Mouse (Mus musculus) liver, embryonic 14.5 days (tissue): Measurements from ENCODE around the gene Capn2. TPM values are rescaled to one million over a fixed set of nuclear protein-coding genes. Genes with fewer than 3 reads are reported as not detected.
A peak's percentile ranks its signal among the peaks of the same experiment; 100 is the strongest.

Experiments used
- ATAC-seq: fragments of 200-750 bp; cut with Nextera tagmentation; 2 replicates; pipeline ENCODE4 v1.8.0; 2017; ENCODE audit warnings: moderate number of reproducible peaks, mild to moderate bottlenecking, moderate library complexity; ENCODE audit not compliant: insufficient read depth
- DNase-seq, 3 experiments: peaks; one replicate each; pipeline ENCODE4 v3.0.0-alpha.2; 2012 to 2013; ENCODE audit warnings: low read depth in 3 of 3, low spot score in 3 of 3
- H3K27ac ChIP-seq: fragments of 300-500 bp; sonication (generic); 2 replicates; pipeline ENCODE4 v1.5.1; 2014; ENCODE audit warnings: moderate library complexity, mild to moderate bottlenecking, control low read depth, inconsistent platforms
- H3K27me3 ChIP-seq: fragments of 300-500 bp; sonication (generic); 2 replicates; pipeline ENCODE4 v1.6.1; 2014; ENCODE audit warnings: mild to moderate bottlenecking, low read length, moderate library complexity; ENCODE audit not compliant: control insufficient read depth, insufficient read depth
- H3K36me3 ChIP-seq: fragments of 300-500 bp; sonication (generic); replicated peaks from 2 replicates; pipeline ENCODE4 v1.6.1; 2014; ENCODE audit warnings: low read depth; ENCODE audit not compliant: control insufficient read depth, insufficient read depth
- H3K4me1 ChIP-seq, 2 experiments: fragments of 200-500 bp in 1 of 2; fragments of 300-500 bp in 1 of 2; sonication (generic) in 1 of 2; replicated peaks; 2 replicates each; pipeline ENCODE4 v1.6.1; 2012 to 2014; ENCODE audit warnings: antibody characterized with exemption in 1 of 2, inconsistent platforms in 1 of 2, low read length in 1 of 2; ENCODE audit not compliant: control insufficient read depth in 2 of 2, insufficient read depth in 2 of 2
- H3K4me2 ChIP-seq: fragments of 300-500 bp; sonication (generic); 2 replicates; pipeline ENCODE4 v1.6.1; 2014; ENCODE audit warnings: low read depth, mild to moderate bottlenecking, control low read depth, moderate library complexity
- H3K4me3 ChIP-seq, 2 experiments: fragments of 200-500 bp in 1 of 2; fragments of 300-500 bp in 1 of 2; sonication (generic) in 1 of 2; 2 replicates each; pipeline ENCODE4 v1.5.1; 2012 to 2014; ENCODE audit warnings: low read depth in 2 of 2, low read length in 2 of 2, mild to moderate bottlenecking in 2 of 2, control low read depth in 1 of 2, inconsistent platforms in 1 of 2, moderate library complexity in 1 of 2; ENCODE audit not compliant: insufficient read depth in 1 of 2
- H3K9ac ChIP-seq: fragments of 300-500 bp; sonication (generic); replicated peaks from 2 replicates; pipeline ENCODE4 v1.6.1; 2014; ENCODE audit warnings: mild to moderate bottlenecking, control low read depth, moderate library complexity
- H3K9me3 ChIP-seq: fragments of 300-500 bp; sonication (generic); 2 replicates; pipeline ENCODE4 v1.6.1; 2016; ENCODE audit warnings: low read length, mixed read lengths; ENCODE audit not compliant: control insufficient read depth
- CTCF ChIP-seq: IDR thresholded peaks from 2 replicates; pipeline ENCODE4 v1.5.1; 2016; ENCODE audit warnings: antibody characterized with exemption, low read depth, control low read depth
- EP300 ChIP-seq: IDR thresholded peaks from 2 replicates; pipeline ENCODE4 v1.6.1; 2016; ENCODE audit warnings: antibody characterized with exemption, low read depth
- WGBS: fragments of 180-500 bp; shearing (Covaris S2); extraction: QIAGEN DNeasy Blood & Tissue Kit; methylation state at CpG from one replicate; pipeline ENCODE4 v1.1.7; 2014; ENCODE audit not compliant: insufficient replicate concordance; 5-methylcytosine and 5-hydroxymethylcytosine counted together
- polyA plus RNA-seq, 2 experiments: library from polyadenylated mRNA; depleted of rRNA in 1 of 2; stranded (reverse) in 1 of 2; unstranded in 1 of 2; fragments of >200 nt; fragmentation: Nextera tagmentation in 1 of 2; extraction: Ambion mirVana in 1 of 2; gene quantifications; 2 replicates each; pipeline versions ENCODE4 v1.2.1 to v1.2.3; 2012 to 2014

The Capn2 gene
- polyA plus RNA-seq, 2 experiments: 9.8 to 13.6 TPM

GRCm38 (mm10) chr1:182518811-182519210 is 1.4 kb upstream of the Capn2 start:
- TF ChIP-seq CTCF (no peak), EP300 (no peak)
- Histone ChIP-seq H3K9me3 (no peaks in the 10 kb centered on the region), H3K4me1 (peaks cover 0 to 5% of the 10 kb centered on the region in 2 experiments; a peak in 2 of 4 replicates), H3K4me3 (no peak overlapping the region), H3K27ac (no peak overlapping the region), H3K27me3 (peaks cover 15% of the 10 kb centered on the region), H3K4me2 (no peak overlapping the region), H3K9ac (no peak overlapping the region), H3K36me3 (no peaks in the 10 kb centered on the region)
- 53% methylated on average over 6 of the region's 6 CpGs for WGBS
- no peak for DNase-seq
- ATAC-seq: no peak

GRCm38 (mm10) chr1:182518143-182518680 is 804 bp upstream of the Capn2 start:
- Histone ChIP-seq H3K9me3 (no peaks in the 10 kb centered on the region), H3K4me1 (peaks cover 0 to 5% of the 10 kb centered on the region in 2 experiments; a peak in 2 of 4 replicates), H3K9ac (no peak overlapping the region), H3K27me3 (peaks cover 15% of the 10 kb centered on the region), H3K36me3 (no peaks in the 10 kb centered on the region), H3K4me3 (no peak overlapping the region), H3K27ac (no peak overlapping the region), H3K4me2 (no peak overlapping the region)
- no peak for DNase-seq
- 63% methylated on average over 10 of the region's 10 CpGs for WGBS
- no peak for TF ChIP-seq CTCF
- TF ChIP-seq EP300: no peak
- ATAC-seq: no peak

GRCm38 (mm10) chr1:182517677-182518011 is 236 bp upstream of the Capn2 start:
- TF ChIP-seq CTCF: no peak
- TF ChIP-seq EP300: no peak
- H3K4me3 ChIP-seq: peak overlapping the region; percentile 46 to 56
- DNase-seq: no peak
- peak; percentile 32; the same call in 1 of the 2 replicates for ATAC-seq
- peak overlapping the region; percentile 60 for H3K4me2 ChIP-seq
- H3K9ac ChIP-seq: no peak overlapping the region
- H3K4me1 ChIP-seq: peaks cover 0 to 5% of the 10 kb centered on the region in 2 experiments; a peak in 2 of 4 replicates
- under 1% methylated on average over 10 of the region's 10 CpGs for WGBS
- peaks cover 15% of the 10 kb centered on the region for H3K27me3 ChIP-seq
- no peaks in the 10 kb centered on the region for H3K9me3 ChIP-seq
- H3K27ac ChIP-seq: no peak overlapping the region
- no peaks in the 10 kb centered on the region for H3K36me3 ChIP-seq

GRCm38 (mm10) chr1:182514803-182515590 is 2.4 kb downstream of the Capn2 start:
- Histone ChIP-seq H3K9ac (no peak overlapping the region), H3K36me3 (no peaks in the 10 kb centered on the region), H3K4me1 (peaks cover 0 to 2% of the 10 kb centered on the region in 2 experiments; a peak in 2 of 4 replicates), H3K27ac (no peak overlapping the region), H3K4me2 (no peak overlapping the region), H3K27me3 (peaks cover 15% of the 10 kb centered on the region), H3K4me3 (no peak overlapping the region), H3K9me3 (no peaks in the 10 kb centered on the region)
- 59% methylated on average over 10 of the region's 10 CpGs for WGBS
- ATAC-seq (no peak), DNase-seq (no peak)
- TF ChIP-seq CTCF (no peak), EP300 (no peak)

- Histone ChIP-seq H3K4me2 (no peak overlapping the region), H3K27me3 (peaks cover 15% of the 10 kb centered on the region), H3K9me3 (no peaks in the 10 kb centered on the region), H3K36me3 (no peaks in the 10 kb centered on the region), H3K4me3 (no peak overlapping the region), H3K4me1 (no peaks in the 10 kb centered on the region; a peak in 1 of 4 replicates), H3K27ac (no peak overlapping the region), H3K9ac (no peak overlapping the region)
- TF ChIP-seq CTCF (no peak), EP300 (no peak)
- 62% methylated on average over 5 of the region's 5 CpGs for WGBS
- no peak for DNase-seq
- ATAC-seq: no peak
Measured at GRCm38 (mm10) chr1:182513714-182514113, 3.7 kb downstream of the Capn2 start.
